ENCODE assay signal across 24 mouse cellular contexts in genomic region chr9:25337436-25338198, GRCm38 (mm10).
DNase-seq lines count a peak whose midpoint lies in the region; ATAC-seq and TF ChIP-seq lines count a peak whose summit lies in the region.
"Had no signal": no experiment of that assay in that cellular context is flagged by ENCODE, and none has a peak within 500 bp of the region (broad histone marks: within the 10 kb centered on the region; RNA-seq: fewer than 3 reads in every experiment).

No protein-coding gene starts in this region.

- H3K4me1 ChIP-seq in forebrain, postnatal 0 days (ENCODE audit: insufficient read depth): no peaks in the 10 kb centered on the region
- no peaks in the 10 kb centered on the region for H3K4me1 ChIP-seq in forebrain, embryonic 15.5 days
- no peaks in the 10 kb centered on the region for H3K4me1 ChIP-seq in heart, embryonic 11.5 days (ENCODE audit: control insufficient read depth, insufficient read depth, low read length)
- no peaks in the 10 kb centered on the region for H3K4me1 ChIP-seq in midbrain, embryonic 15.5 days
- H3K4me1 ChIP-seq: heart, embryonic 15.5 days; hindbrain, embryonic 13.5 days; intestine, embryonic 15.5 days; limb, embryonic 12.5 days; liver, embryonic 13.5 days had no signal

- no peak overlapping the region for H3K27ac ChIP-seq in forebrain, postnatal 0 days (ENCODE audit: low read depth, low read length)
- no peak overlapping the region for H3K27ac ChIP-seq in forebrain, embryonic 15.5 days (replicated peaks)
- H3K27ac ChIP-seq in heart, embryonic 11.5 days (ENCODE audit: low read depth, low read length): no peak overlapping the region
- no peak overlapping the region for H3K27ac ChIP-seq in midbrain, embryonic 15.5 days
- H3K27ac ChIP-seq: gastrocnemius, adult 2 months; heart, embryonic 15.5 days; hindbrain, embryonic 13.5 days; intestine, embryonic 15.5 days; left cerebral cortex, adult 2 months; limb, embryonic 12.5 days; liver, embryonic 13.5 days had no signal

- ATAC-seq in forebrain, postnatal 0 days: peak; percentile 29
- ATAC-seq in forebrain, embryonic 15.5 days (replicated peaks): no peak
- no peak for ATAC-seq in heart, embryonic 11.5 days (replicated peaks; ENCODE audit: insufficient number of reproducible peaks, low FRiP score, low TSS enrichment)
- no peak for ATAC-seq in midbrain, embryonic 15.5 days (replicated peaks)
- ATAC-seq: forebrain, embryonic 14.5 days; intestine, embryonic 15.5 days; midbrain, embryonic 16.5 days had no signal

- H3K9ac ChIP-seq in forebrain, postnatal 0 days: no peak overlapping the region
- H3K9ac ChIP-seq in forebrain, embryonic 15.5 days (replicated peaks): no peak overlapping the region
- no peak overlapping the region for H3K9ac ChIP-seq in heart, embryonic 11.5 days (ENCODE audit: low read depth, low read length)
- no peak overlapping the region for H3K9ac ChIP-seq in midbrain, embryonic 15.5 days
- H3K9ac ChIP-seq: heart, embryonic 15.5 days; hindbrain, embryonic 13.5 days; intestine, embryonic 15.5 days; limb, embryonic 12.5 days; liver, embryonic 13.5 days; lung, embryonic 14.5 days had no signal

- 67% methylated on average over 2 of the region's 2 CpGs for WGBS in forebrain, postnatal 0 days
- 80% methylated on average over 2 of the region's 2 CpGs for WGBS in forebrain, embryonic 15.5 days
- WGBS in heart, embryonic 11.5 days (ENCODE audit: insufficient replicate concordance): 80% methylated on average over 2 of the region's 2 CpGs
- 81% methylated on average over 2 of the region's 2 CpGs for whole genome bisulfite sequencing in midbrain, embryonic 15.5 days

- TF ChIP-seq CTCF in forebrain, postnatal 0 days (IDR thresholded peaks at IDR 0.05; ENCODE audit: low read depth): no peak

- no peaks in the 10 kb centered on the region for H3K36me3 ChIP-seq in forebrain, postnatal 0 days (ENCODE audit: insufficient read depth)
- H3K36me3 ChIP-seq in forebrain, embryonic 15.5 days: no peaks in the 10 kb centered on the region
- no peaks in the 10 kb centered on the region for H3K36me3 ChIP-seq in heart, embryonic 11.5 days (ENCODE audit: control insufficient read depth, insufficient read depth, low read length)
- H3K36me3 ChIP-seq in midbrain, embryonic 15.5 days (replicated peaks): no peaks in the 10 kb centered on the region
- H3K36me3 ChIP-seq: heart, embryonic 15.5 days; hindbrain, embryonic 13.5 days; intestine, embryonic 15.5 days; limb, embryonic 12.5 days; liver, embryonic 13.5 days had no signal

- H3K9me3 ChIP-seq in forebrain, postnatal 0 days (ENCODE audit: low read length): no peaks in the 10 kb centered on the region
- no peaks in the 10 kb centered on the region for H3K9me3 ChIP-seq in forebrain, embryonic 15.5 days
- no peaks in the 10 kb centered on the region for H3K9me3 ChIP-seq in heart, embryonic 11.5 days (replicated peaks; ENCODE audit: control insufficient read depth, low read length)
- no peaks in the 10 kb centered on the region for H3K9me3 ChIP-seq in midbrain, embryonic 15.5 days
- H3K9me3 ChIP-seq: heart, embryonic 15.5 days; hindbrain, embryonic 13.5 days; intestine, embryonic 15.5 days; limb, embryonic 12.5 days; liver, embryonic 13.5 days had no signal

- H3K27me3 ChIP-seq in forebrain, postnatal 0 days (ENCODE audit: insufficient read depth, low read length): no peaks in the 10 kb centered on the region
- no peaks in the 10 kb centered on the region for H3K27me3 ChIP-seq in forebrain, embryonic 15.5 days
- no peaks in the 10 kb centered on the region for H3K27me3 ChIP-seq in heart, embryonic 11.5 days (ENCODE audit: control insufficient read depth, insufficient read depth, low read length)
- H3K27me3 ChIP-seq in midbrain, embryonic 15.5 days (replicated peaks): no peaks in the 10 kb centered on the region
- H3K27me3 ChIP-seq: CH12.LX; heart, embryonic 15.5 days; hindbrain, embryonic 13.5 days; intestine, embryonic 15.5 days; limb, embryonic 12.5 days; liver, embryonic 13.5 days had no signal

- no peak overlapping the region for H3K4me2 ChIP-seq in forebrain, postnatal 0 days (ENCODE audit: low read depth)
- no peak overlapping the region for H3K4me2 ChIP-seq in forebrain, embryonic 15.5 days (replicated peaks)
- H3K4me2 ChIP-seq in heart, embryonic 11.5 days: no peak overlapping the region
- H3K4me2 ChIP-seq in midbrain, embryonic 15.5 days: no peak overlapping the region
- H3K4me2 ChIP-seq: heart, embryonic 15.5 days; hindbrain, embryonic 13.5 days; intestine, embryonic 15.5 days; limb, embryonic 12.5 days; liver, embryonic 13.5 days; lung, embryonic 14.5 days had no signal

- no peak overlapping the region for H3K4me3 ChIP-seq in forebrain, postnatal 0 days (ENCODE audit: low read depth, low read length)
- no peak overlapping the region for H3K4me3 ChIP-seq in forebrain, embryonic 15.5 days
- H3K4me3 ChIP-seq in heart, embryonic 11.5 days (ENCODE audit: low read depth, low read length): no peak overlapping the region
- no peak overlapping the region for H3K4me3 ChIP-seq in midbrain, embryonic 15.5 days
- H3K4me3 ChIP-seq: gastrocnemius, adult 2 months; heart, embryonic 15.5 days; hindbrain, embryonic 13.5 days; intestine, embryonic 15.5 days; left cerebral cortex, adult 2 months; limb, embryonic 12.5 days; liver, embryonic 13.5 days had no signal

- DNase-seq in forebrain, postnatal 0 days: no peak
- DNase-seq in heart, adult 8-10 months (ENCODE audit: low spot score): peak; percentile 19
- DNase-seq in 3T3-L1 (ENCODE audit: low read depth, low spot score): peak; percentile 77
- peak; percentile 14 to 34 for DNase-seq in heart, postnatal 14 days
- DNase-seq: cerebellum, adult 2 months; cerebellum, postnatal 36 days; gastrocnemius, adult 2 months; kidney, adult 9 months; kidney, postnatal 36 days; liver, embryonic 13.5 days; lung, embryonic 14.5 days; lung, postnatal 36 days; retina, postnatal 1 day had no signal

- intact Hi-C loops in heart, postnatal 14 days (cut with DNase I): no loop called here
